Mouse (Mus musculus) spleen, postnatal 4 days (tissue): ENCODE measurements around the gene Tmed4.

ENCODE experiments used
- DNase-seq, 2 experiments: peaks; one replicate each; pipeline ENCODE4 v3.0.0; 2022; ENCODE audit warnings: low spot score in 2 of 2

Gene Tmed4

GRCm38 (mm10) chr11:6274387-6275093 is at the start of gene Tmed4:
Tmed4 (minus strand) TSS chr11:6274870.
- peak; percentile 98 to 100 for DNase-seq

- DNase-seq = no peak
These were observed 48.7 kb upstream of the Tmed4 start for GRCm38 (mm10) chr11:6323348-6323747.

- no peak for DNase-seq
These were observed 47.4 kb upstream of the Tmed4 start for GRCm38 (mm10) chr11:6322086-6322485.

GRCm38 (mm10) chr11:6319374-6319773 is 44.7 kb upstream of the Tmed4 start:
- DNase-seq = no peak

GRCm38 (mm10) chr11:6318559-6318958 is 43.9 kb upstream of the Tmed4 start:
- no peak for DNase-seq

GRCm38 (mm10) chr11:6316821-6317220 is 42.2 kb upstream of the Tmed4 start:
- DNase-seq = no peak

- no peak for DNase-seq
These were observed 39.3 kb upstream of the Tmed4 start for GRCm38 (mm10) chr11:6313874-6314406.

- DNase-seq = no peak
These were observed 33.5 kb upstream of the Tmed4 start for GRCm38 (mm10) chr11:6308181-6308580.

GRCm38 (mm10) chr11:6305943-6306430 is 31.3 kb upstream of the Tmed4 start:
- no peak for DNase-seq

- DNase-seq = no peak
These were observed 28.1 kb upstream of the Tmed4 start for GRCm38 (mm10) chr11:6302793-6303192.

- no peak for DNase-seq
These were observed 24.8 kb upstream of the Tmed4 start for GRCm38 (mm10) chr11:6299435-6299834.

- no peak for DNase-seq
These were observed 21.4 kb upstream of the Tmed4 start for GRCm38 (mm10) chr11:6296077-6296476.

GRCm38 (mm10) chr11:6294632-6295031 is 20.0 kb upstream of the Tmed4 start:
- DNase-seq = peak; percentile 53 to 69

- DNase-seq = no peak
These were observed 18.9 kb upstream of the Tmed4 start for GRCm38 (mm10) chr11:6293601-6294000.

GRCm38 (mm10) chr11:6292988-6293349 is 18.3 kb upstream of the Tmed4 start:
- DNase-seq = no peak

GRCm38 (mm10) chr11:6292116-6292987 is 17.7 kb upstream of the Tmed4 start:
- peak; percentile 66 to 85 for DNase-seq

- DNase-seq = peak; percentile 99
These were observed 16.9 kb upstream of the Tmed4 start, which contains the start of gene Ogdh for GRCm38 (mm10) chr11:6291401-6292115. Ogdh (plus strand) TSS chr11:6291633.

- DNase-seq = no peak
These were observed 16.2 kb upstream of the Tmed4 start for GRCm38 (mm10) chr11:6290883-6291282.

- DNase-seq = no peak
These were observed 15.5 kb upstream of the Tmed4 start for GRCm38 (mm10) chr11:6290138-6290537.

GRCm38 (mm10) chr11:6282940-6283339 is 8.3 kb upstream of the Tmed4 start:
- no peak for DNase-seq

GRCm38 (mm10) chr11:6276466-6276865 is 1.8 kb upstream of the Tmed4 start:
- DNase-seq = no peak

GRCm38 (mm10) chr11:6275094-6275484 is 419 bp upstream of the Tmed4 start:
- DNase-seq = no peak
